Mouse (Mus musculus) kidney, adult 2 months (tissue): ENCODE data around the gene Mpp3. TPM values are rescaled to one million over a fixed set of nuclear protein-coding genes. Genes with fewer than 3 reads are reported as not detected.

ENCODE experiments used
- DNase-seq: peaks from one replicate; pipeline ENCODE4 v3.0.0; 2021
- H3K27ac ChIP-seq: fragments of 200-500 bp; 2 replicates; pipeline ENCODE4 v1.5.1; 2012; ENCODE audit warnings: low read depth, low read length, control low read depth, inconsistent platforms; ENCODE audit not compliant: insufficient read depth
- H3K27me3 ChIP-seq: fragments of 200-500 bp; replicated peaks from 2 replicates; pipeline ENCODE4 v1.6.1; 2012; ENCODE audit warnings: mild to moderate bottlenecking, moderate library complexity, low read length, inconsistent platforms; ENCODE audit not compliant: control insufficient read depth, insufficient read depth
- H3K36me3 ChIP-seq: fragments of 200-500 bp; 2 replicates; pipeline ENCODE4 v1.6.1; 2012; ENCODE audit warnings: mild to moderate bottlenecking, moderate library complexity, low read length, inconsistent platforms; ENCODE audit not compliant: control insufficient read depth, insufficient read depth
- H3K4me1 ChIP-seq: fragments of 200-500 bp; 2 replicates; pipeline ENCODE4 v1.6.1; 2011; ENCODE audit warnings: low read length; ENCODE audit not compliant: control insufficient read depth, insufficient read depth
- H3K4me3 ChIP-seq: fragments of 200-500 bp; 2 replicates; pipeline ENCODE4 v1.5.1; 2011; ENCODE audit warnings: mild to moderate bottlenecking, low read depth, low read length, control low read depth; ENCODE audit not compliant: insufficient read depth
- CTCF ChIP-seq: fragments of 200-500 bp; conservative IDR thresholded peaks from 2 replicates; pipeline ENCODE4 v1.5.1; 2011; ENCODE audit warnings: low read depth, mild to moderate bottlenecking, control low read depth, low read length, moderate library complexity, mixed read lengths; ENCODE audit not compliant: insufficient read depth, insufficient read length
- POLR2A ChIP-seq: fragments of 200-500 bp; IDR thresholded peaks from one replicate; pipeline ENCODE4 v1.6.1; 2011; ENCODE audit warnings: low read depth, low read length, control low read depth
- WGBS: fragments of 180-500 bp; shearing (Covaris S2); methylation state at CpG from one replicate; pipeline ENCODE4 v1.1.7; 2018; 5-methylcytosine and 5-hydroxymethylcytosine counted together
- polyA plus RNA-seq: library from polyadenylated mRNA; depleted of rRNA; stranded (reverse); fragments of >200 nt; gene quantifications from 2 replicates; pipeline ENCODE4 v1.2.3, GENCODE M21; 2012; rRNA removed

Mpp3 gene
- polyA plus RNA-seq, 1 experiment = 2.3 TPM

DNA sequence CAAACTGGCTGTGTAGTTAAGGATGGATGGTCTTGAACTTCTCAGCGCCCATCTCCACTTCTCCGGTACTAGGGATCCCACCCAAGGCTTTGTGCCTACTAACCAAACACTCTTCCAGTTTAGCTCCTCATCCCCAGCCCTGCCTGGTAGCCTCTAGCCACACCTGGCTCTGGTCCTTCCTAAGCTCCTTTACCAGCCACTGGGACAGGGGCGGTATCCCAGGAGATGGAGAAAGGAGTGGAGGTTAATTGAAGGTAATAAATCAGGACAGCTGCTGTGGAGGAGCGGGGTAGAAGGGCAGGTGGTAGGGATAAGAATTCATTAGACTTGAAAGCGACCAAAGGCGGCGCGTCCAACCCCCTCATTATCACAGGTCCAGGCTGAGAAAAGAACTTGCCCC is 63.6 kb downstream of the Mpp3 start:
- Histone ChIP-seq H3K4me1 (no peaks in the 10 kb centered on the region), H3K27ac (no peak overlapping the region)
- DNase-seq = no peak

DNA sequence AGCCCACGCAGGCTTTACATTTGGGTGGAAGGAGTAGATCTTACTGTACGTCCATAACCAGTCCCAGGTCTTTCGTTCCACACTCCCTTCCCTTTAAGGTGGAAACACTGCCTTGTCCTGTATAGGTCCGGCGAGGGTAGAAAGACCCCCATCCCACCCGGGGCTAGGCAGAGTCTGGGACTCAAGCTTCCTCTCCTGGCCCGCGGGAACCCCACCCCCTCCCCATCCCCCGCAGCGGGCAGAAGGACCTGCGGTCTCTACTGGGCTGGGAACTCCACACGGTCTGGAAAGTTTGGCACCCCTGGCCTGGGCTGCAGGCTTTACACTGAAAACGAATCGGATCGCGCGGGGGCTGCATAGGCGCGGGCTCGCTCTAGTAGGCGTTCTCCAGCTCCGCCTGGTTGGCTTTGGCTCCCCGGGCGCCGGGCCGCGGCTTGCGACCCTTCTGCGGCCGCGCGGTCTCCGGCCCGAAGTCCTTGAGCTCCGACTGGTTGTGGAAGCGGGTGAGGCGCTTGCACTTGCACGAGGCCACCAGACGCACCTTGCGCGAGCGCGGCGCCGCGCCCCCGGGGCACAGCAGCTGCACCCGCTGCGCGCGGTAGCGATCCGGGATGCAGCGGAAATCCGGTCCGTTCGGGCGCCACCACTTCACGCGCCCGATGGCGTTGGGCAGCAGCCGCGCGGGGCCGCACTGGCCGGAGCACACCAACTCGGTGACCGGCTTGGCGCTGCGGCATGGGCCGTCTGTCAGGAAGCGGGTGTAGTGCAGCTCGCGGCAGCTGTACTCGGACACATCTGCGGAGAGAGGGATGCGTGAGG is 64.6 kb downstream of the Mpp3 start:
- no peaks in the 10 kb centered on the region for H3K36me3 ChIP-seq
- no peaks in the 10 kb centered on the region for H3K4me1 ChIP-seq
- 1% methylated on average over 78 of the region's 78 CpGs for WGBS
- H3K4me3 ChIP-seq = peak overlapping the region; percentile 40
- DNase-seq = peak; percentile 41
- no peak for TF ChIP-seq CTCF
- no peak for TF ChIP-seq POLR2A
- H3K27me3 ChIP-seq = peaks cover 5% of the 10 kb centered on the region; the same call in 1 of the 2 replicates
- no peak overlapping the region for H3K27ac ChIP-seq

More for the DNA sequence above, 63.6 kb downstream of the Mpp3 start:
- Histone ChIP-seq H3K4me3 (no peak overlapping the region), H3K36me3 (no peaks in the 10 kb centered on the region), H3K27me3 (peaks cover 5% of the 10 kb centered on the region; the same call in 1 of the 2 replicates)
- 44% methylated on average over 8 of the region's 8 CpGs for WGBS
- TF ChIP-seq POLR2A = no peak
- no peak for TF ChIP-seq CTCF

GRCm38 (mm10) chr11:101963043-101963442 is 65.2 kb downstream of the Mpp3 start:
- Histone ChIP-seq H3K4me1 (no peaks in the 10 kb centered on the region), H3K27ac (no peak overlapping the region), H3K4me3 (no peak overlapping the region), H3K36me3 (no peaks in the 10 kb centered on the region), H3K27me3 (peaks cover 5% of the 10 kb centered on the region; the same call in 1 of the 2 replicates)
- TF ChIP-seq CTCF (no peak), POLR2A (no peak)
- WGBS = 11% methylated on average over 11 of the region's 11 CpGs
- DNase-seq = no peak

DNA sequence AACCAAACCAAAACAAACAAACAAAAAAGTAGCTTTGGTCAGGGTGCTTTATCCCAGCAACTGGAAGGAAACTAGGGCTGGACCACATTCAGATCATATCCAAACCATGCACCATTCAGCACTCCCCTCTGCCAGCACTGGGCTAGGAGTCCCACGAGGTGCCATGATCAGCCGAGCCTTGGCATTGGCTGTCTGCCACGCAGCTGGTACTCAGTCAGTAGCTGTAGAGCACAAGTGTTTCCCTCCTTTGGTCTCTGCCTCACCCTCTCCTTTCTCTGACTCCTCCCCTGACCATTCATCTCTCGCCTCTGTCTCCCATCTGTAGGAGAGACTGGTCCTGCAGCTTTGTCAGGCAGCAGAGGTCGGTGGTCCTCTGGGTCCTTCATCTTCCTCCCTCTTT is 70.8 kb downstream of the Mpp3 start:
- TF ChIP-seq CTCF = no peak
- no peak for TF ChIP-seq POLR2A
- H3K4me3 ChIP-seq = no peak overlapping the region
- no peaks in the 10 kb centered on the region for H3K4me1 ChIP-seq
- H3K27me3 ChIP-seq = no peaks in the 10 kb centered on the region
- DNase-seq = no peak
- H3K27ac ChIP-seq = no peak overlapping the region
- 64% methylated on average over 5 of the region's 5 CpGs for WGBS
- no peaks in the 10 kb centered on the region for H3K36me3 ChIP-seq

GRCm38 (mm10) chr11:101953441-101953840 is 74.8 kb downstream of the Mpp3 start:
- Histone ChIP-seq H3K4me1 (no peaks in the 10 kb centered on the region), H3K27me3 (no peaks in the 10 kb centered on the region), H3K27ac (0 out of 2 replicates have a peak overlapping the region, but pooled peaks have one; percentile 40), H3K36me3 (no peaks in the 10 kb centered on the region), H3K4me3 (no peak overlapping the region)
- no peak for DNase-seq
- no peak for TF ChIP-seq CTCF
- TF ChIP-seq POLR2A = no peak
- 42% methylated on average over 4 of the region's 4 CpGs for WGBS

- H3K27ac ChIP-seq = peak overlapping the region; percentile 40; the same call in 1 of the 2 replicates
- no peak overlapping the region for H3K4me3 ChIP-seq
- no peaks in the 10 kb centered on the region for H3K4me1 ChIP-seq
- peak; percentile 91 for DNase-seq
- TF ChIP-seq CTCF (no peak), POLR2A (no peak)
- no peaks in the 10 kb centered on the region for H3K27me3 ChIP-seq
- H3K36me3 ChIP-seq = no peaks in the 10 kb centered on the region
- 35% methylated on average over 24 of the region's 24 CpGs for WGBS
Measured at GRCm38 (mm10) chr11:101952541-101953341, 75.5 kb downstream of the Mpp3 start.

- H3K36me3 ChIP-seq = no peaks in the 10 kb centered on the region
- H3K27me3 ChIP-seq = no peaks in the 10 kb centered on the region
- no peak overlapping the region for H3K4me3 ChIP-seq
- TF ChIP-seq POLR2A (no peak), CTCF (no peak)
- no peak for DNase-seq
- H3K4me1 ChIP-seq = no peaks in the 10 kb centered on the region
- H3K27ac ChIP-seq = no peak overlapping the region
- 94% methylated on average over 5 of the region's 5 CpGs for WGBS
Measured at GRCm38 (mm10) chr11:101950021-101950420, 78.2 kb downstream of the Mpp3 start.

Other genes starting within 250 kb of the Mpp3 start
- gene Etv4, start 243.1 kb downstream of the Mpp3 start, polyA plus RNA-seq = 1.1 and 1.3 TPM in 2 replicates
- 3.5 and 4.8 TPM in 2 replicates for gene Meox1, start 134.1 kb downstream of the Mpp3 start, polyA plus RNA-seq
- gene Sost, start 61.4 kb downstream of the Mpp3 start, polyA plus RNA-seq = 2.0 TPM in 2 replicates
- not detected in 2 replicates for gene Cfap97d1, start 44.2 kb downstream of the Mpp3 start, polyA plus RNA-seq
- 67.8 and 92.4 TPM in 2 replicates for gene Dusp3, start 41.4 kb downstream of the Mpp3 start, polyA plus RNA-seq
- 62.1 and 67.1 TPM in 2 replicates for gene Cd300lg, start 13.0 kb upstream of the Mpp3 start, polyA plus RNA-seq
- gene Mpp2, start 60.1 kb upstream of the Mpp3 start, polyA plus RNA-seq = 4.9 and 5.9 TPM in 2 replicates
- gene Ppy, start 72.9 kb upstream of the Mpp3 start, polyA plus RNA-seq = not detected in 2 replicates
- gene Pyy, start 79.4 kb upstream of the Mpp3 start, polyA plus RNA-seq = not detected in 2 replicates
- 0.23 and 0.39 TPM in 2 replicates for gene Nags, start 117.1 kb upstream of the Mpp3 start, polyA plus RNA-seq
- gene Tmem101, start 127.9 kb upstream of the Mpp3 start, polyA plus RNA-seq = 17.7 and 18.3 TPM in 2 replicates
- gene Lsm12, start 156.8 kb upstream of the Mpp3 start, polyA plus RNA-seq = 33.0 and 39.6 TPM in 2 replicates
- 127 and 138 TPM in 2 replicates for gene G6pc3, start 161.2 kb upstream of the Mpp3 start, polyA plus RNA-seq
- gene Hdac5, start 201.7 kb upstream of the Mpp3 start, polyA plus RNA-seq = 69.2 TPM in 2 replicates
- 0.41 and 0.81 TPM in 2 replicates for gene BC030867, start 220.4 kb upstream of the Mpp3 start, polyA plus RNA-seq
- gene Asb16, start 240.3 kb upstream of the Mpp3 start, polyA plus RNA-seq = 0.10 and 0.70 TPM in 2 replicates